Mouse (Mus musculus) ovary, postnatal 10 days (tissue): ENCODE results near the gene Trabd2b.

ENCODE experiments used
- DNase-seq: peaks from one replicate; pipeline ENCODE4 v3.0.0; 2022; ENCODE audit warnings: low spot score

The Trabd2b gene

DNA sequence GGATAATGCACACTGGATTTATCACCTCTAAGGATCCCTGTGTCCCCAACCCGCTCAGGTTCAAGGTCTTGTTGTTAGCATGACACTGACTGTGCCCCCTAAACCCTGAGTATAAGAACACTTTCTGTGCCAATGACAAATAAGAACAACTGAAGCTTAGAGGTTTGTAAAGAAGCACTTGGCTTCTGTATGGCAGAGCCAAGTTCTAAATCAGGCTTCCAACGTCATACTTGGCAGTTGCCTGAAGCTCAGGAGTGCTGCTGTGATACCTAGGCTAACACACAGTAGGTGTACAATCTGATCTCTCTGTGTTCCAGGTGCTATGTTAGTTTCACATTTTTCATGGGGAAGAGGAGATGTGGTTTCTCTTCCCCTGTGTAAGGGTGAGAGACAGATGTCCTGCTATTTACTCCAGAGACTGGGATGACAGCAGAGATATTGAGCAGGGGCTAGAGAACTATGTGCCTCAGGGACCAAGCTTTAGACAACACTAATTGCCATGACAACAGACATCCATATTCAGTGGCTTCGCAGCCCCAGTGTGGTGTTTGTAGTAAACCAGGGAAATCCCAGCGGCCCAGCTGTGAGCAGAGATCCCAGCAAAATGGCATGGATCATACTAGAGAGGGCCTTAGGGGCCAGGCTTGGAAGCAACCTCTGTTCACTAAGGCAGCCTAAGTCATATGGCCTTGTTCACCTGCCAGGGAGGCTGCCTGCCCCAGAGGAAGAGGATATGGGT, 89.3 kb downstream of the Trabd2b start:
- no peak for DNase-seq

DNA sequence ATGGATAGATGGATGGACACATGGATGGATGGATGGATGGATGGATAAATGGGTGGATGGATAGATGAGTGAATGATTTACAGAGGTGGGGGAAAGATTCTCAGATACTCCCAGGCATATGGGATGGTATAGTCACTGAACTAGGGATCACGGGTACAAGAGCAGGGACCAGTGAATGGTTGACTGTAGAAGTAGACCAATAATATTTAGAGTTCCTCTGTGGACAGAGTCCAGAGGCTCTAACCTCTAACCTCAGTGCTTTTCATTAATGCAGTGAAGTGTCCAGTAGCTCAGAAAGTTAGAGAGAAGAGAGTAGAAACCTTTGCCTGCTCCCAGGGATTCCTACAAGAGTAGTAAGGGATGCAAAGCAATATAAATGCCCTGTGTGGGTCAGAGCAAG, 93.1 kb downstream of the Trabd2b start:
- no peak for DNase-seq

DNA sequence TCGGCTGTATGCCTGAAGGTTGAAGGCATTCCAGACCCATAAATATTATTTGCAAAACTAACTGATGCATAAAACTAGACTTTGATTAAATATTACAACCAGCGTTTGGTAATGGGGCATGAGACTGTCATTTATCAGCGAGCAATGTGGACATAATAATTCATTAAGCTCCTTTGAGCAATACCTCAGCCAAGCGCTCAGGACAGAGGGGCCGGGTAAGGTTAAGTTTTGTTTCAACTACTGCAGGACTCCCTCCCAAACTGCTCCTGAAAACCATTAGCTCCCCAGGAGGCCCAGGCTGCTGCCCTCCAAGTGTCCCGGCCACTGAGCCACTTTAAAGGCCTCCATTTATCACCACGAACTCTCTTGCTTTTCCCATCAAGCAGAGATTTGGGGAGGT, 93.8 kb downstream of the Trabd2b start:
- DNase-seq, result no peak

DNA sequence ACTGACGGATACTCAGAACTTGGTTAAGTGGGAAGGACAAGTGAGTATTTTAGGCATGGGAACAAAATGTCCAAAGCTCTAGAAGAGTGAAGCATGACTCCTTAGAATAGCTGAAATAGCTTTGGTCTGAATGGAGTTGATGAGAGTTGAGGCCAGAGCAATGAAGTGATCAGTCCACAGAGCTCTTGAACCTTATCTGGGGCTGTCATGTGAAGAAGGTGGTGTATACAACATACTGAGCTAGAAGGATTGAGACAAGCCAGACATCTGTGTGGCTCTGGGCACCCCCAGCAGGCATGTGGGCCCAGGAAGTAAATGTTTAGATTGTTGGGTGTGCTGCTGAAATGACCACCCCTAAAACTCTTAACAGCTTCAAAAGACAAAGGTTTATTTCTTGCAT, 94.5 kb downstream of the Trabd2b start:
- no peak for DNase-seq

DNA sequence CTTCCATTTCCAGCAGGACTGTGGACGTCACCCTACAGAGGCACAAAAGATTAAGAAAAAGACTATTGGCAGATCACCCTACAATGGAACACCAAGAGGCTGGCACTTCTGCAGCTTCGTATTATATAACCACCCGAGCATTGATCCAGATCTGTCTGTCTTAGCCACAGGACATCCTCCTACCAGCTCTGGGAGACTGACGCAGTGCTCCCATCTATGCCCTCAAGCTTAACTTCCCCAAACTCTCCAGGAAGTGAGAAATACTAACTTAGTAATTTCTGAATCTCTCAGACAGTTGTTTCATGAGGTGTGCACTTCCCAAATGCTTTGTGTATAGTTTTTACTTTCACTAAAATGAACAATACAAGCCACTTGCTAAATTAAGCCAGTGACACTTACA, 95.1 kb downstream of the Trabd2b start:
- DNase-seq, result no peak

DNA sequence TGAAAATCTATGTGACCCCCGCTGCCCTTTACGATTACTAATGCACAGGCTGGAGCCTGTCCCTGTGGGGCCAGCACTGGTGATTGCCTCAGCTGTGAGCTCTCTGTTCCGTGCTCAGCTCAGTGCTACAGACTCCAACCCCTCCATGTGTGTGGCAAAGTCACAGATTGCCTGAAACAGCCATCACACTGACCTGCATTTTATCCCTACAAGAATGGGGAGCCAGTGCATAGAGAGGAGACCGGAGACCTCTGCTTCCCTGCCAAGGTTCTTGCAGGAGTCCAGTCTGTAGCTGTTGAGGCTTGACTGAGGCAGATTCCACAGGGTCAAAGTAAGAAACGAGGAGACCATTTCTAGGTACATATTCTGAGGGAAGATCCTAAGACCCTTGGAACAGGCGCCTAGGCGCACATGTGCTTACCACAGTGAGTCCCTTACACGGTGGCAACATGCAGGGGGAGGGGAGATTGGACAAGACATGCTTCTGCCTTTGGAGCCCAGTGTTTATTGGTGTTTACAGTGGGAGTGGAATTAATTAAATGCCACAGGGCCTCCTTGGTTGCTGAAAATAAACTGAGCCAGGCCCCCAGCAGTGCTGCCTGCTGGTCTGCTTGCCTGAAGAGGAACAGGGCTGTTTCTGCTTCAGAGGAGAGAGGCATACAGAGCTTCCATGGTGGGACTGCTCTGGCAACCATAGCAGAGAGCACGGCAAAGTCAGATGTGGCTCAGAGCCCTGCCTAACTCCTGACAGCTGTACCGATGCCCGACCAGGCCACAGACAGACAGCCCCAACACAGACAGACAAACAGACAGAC, 97.9 kb downstream of the Trabd2b start:
- no peak for DNase-seq

DNA sequence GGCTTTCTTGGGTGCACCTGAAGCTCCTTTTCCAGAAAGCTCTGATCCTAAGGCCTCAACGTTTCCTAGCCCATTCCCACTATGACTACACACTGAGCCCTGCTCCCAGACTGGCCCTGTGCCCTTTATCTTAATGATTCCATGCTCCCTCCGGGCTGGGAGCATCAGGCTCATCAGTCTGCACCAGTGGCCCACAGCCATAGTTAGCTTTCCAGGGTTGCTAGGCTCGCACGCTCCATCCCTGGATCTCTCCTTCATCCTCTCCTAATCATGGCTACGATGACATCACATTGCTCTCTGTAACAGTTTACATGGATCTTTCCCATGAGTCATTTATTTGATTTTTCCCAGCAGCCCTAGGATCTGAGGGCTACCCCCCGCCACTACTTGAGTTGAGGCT, 103.1 kb downstream of the Trabd2b start:
- no peak for DNase-seq

DNA sequence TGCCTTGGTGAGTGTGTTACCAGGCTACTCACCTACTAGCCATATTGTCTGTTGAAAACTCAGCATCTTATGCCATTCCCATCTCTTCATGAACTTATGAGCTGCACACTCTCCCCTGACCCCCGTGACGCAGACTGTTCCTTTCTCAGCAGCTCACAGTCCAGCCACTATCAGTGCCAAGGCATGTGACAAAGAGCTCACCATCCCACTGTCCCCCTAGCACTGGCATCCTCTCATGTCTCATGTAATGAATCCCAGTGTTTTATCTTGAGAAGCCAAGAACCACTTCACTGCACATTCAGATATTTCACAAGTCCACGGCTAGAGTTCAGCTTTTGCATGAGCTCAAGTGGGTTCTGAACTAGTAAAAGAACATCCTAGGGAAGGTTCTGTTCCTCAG, 105.1 kb downstream of the Trabd2b start:
- DNase-seq, result no peak

DNA sequence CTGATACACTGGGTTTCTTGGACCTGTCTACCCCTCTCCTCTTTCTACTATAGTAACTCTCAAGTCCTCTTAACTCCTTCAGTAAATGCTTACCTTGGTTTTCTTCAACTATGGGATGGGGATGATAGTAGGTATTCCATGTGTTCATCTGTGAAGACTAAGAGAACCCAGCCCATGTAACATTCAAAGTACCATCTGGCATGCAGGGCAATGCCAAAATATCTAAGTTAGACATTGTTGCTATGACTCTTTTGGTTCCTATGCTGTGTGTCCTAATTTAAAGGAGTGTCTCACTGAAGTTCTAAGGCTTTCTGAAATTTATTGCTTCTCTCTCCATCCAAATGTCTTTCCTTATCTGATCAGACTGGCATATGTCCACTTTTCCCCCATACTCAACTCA, 106.6 kb downstream of the Trabd2b start:
- DNase-seq, result no peak

DNA sequence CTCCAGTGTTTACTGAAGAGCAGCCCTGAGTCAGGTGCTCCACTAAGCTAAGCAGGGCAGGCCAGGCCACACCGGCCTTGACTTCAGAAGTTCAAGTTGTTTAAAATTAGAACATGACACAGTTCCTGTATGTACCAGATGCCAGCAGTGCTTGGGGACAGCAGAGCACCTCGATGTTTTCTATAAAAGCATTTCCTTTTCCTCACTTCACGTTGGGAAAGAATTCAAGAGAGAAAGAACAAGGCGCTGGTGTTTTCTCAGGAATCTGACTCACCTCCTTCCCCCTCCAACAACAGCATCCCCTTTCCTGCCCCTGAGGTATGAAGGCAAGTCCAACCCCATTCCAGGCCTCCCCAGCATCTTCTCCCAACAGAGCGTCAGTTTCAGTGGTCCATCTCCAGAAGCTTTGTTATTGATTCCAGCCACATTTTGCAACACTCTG, 108.8 kb downstream of the Trabd2b start:
- no peak for DNase-seq

DNA sequence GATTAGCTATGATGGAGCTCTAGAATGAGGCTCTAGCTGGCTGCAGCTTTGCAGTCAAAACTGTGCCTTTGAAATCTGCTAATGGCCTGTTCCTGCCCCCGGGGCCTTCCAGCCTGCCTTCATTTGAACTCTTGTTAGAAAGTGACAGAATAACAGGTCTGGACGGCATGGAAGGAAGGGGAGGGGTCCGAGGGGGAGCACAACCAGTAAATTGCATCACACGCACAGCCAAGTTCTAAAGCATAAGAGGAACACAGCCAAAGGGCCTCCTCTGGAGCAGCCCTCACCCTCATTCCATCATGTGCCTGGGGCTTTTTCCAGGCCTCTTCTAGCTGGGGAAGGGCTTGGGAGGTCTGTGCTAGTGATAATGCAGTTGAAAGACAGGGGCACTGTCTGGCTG, 110.1 kb downstream of the Trabd2b start:
- DNase-seq, result no peak

DNA sequence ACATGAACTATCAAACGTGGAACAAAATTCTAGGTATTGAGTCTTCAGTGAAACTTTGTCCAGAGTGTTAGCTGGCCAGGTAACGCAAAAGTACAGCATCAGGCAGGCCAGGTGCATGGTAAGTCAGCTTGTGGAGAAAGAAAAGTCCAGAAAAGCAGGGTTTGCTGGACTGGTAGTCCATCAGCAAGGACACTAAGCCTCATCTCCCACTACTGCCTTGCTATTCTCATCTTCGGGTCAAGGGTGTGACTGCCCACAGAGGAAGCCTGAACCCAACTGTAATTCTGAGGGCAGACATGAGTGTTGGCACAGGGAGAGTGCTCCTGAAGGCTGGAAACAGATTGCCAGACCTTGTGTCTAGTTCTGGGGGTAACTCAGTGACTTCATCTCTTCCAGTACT, 111.5 kb downstream of the Trabd2b start:
- no peak for DNase-seq

DNA sequence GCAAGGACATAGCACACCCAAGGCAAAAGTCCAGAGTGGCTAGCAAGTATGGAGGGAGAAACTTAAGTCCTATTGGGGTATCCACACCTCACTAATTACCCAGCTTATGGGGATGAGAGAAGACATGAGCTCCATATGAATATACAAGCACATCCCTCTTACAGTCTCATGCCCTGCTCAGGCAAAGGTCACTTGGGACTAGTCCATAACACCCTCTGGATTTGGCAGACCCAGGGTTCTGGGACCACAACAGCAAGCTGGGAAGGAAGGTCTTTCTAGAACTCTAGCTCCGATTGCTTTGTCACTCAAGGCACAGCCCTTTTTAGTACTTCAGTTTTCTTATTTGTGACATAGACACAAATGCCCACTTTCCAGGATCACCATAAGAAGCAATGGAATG, 112.0 kb downstream of the Trabd2b start:
- DNase-seq, result no peak

DNA sequence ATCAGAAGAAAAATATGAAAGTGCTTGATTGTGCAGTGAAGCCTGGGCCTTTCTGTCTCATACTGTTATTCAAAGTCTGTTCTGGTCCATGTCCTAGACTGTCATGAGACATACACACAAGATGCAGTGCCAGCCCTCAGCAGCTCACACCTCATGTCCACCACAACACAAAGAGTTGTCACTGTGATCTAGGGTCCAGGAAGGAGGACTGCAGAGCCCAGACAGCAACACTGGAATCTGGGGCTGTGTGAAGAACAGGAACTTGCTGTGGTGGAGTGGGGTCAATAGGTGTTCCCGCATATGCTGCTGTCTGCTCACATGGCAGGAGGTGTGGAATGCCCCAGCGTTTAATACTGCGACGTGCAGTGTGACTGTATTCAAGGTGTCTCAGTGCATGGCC, 112.8 kb downstream of the Trabd2b start:
- no peak for DNase-seq

DNA sequence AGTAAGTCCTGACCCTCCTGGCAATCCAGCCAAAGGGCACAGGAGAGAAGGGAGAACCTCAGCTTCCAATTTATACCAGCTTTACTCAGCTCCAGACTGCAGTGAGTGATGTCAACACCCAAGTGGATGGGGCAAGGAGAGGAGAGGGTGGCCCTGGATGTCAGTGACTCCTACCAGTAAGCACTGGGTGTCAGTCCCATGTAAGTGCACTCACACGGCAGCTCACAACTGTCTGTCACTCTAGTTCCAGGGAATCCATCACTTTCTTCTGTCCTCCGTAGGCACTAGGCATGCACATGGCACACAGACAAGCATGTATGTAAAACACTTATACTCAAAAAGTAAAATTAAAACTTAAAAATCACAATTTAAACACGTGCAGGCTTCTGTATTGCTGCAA, 113.4 kb downstream of the Trabd2b start:
- no peak for DNase-seq

DNA sequence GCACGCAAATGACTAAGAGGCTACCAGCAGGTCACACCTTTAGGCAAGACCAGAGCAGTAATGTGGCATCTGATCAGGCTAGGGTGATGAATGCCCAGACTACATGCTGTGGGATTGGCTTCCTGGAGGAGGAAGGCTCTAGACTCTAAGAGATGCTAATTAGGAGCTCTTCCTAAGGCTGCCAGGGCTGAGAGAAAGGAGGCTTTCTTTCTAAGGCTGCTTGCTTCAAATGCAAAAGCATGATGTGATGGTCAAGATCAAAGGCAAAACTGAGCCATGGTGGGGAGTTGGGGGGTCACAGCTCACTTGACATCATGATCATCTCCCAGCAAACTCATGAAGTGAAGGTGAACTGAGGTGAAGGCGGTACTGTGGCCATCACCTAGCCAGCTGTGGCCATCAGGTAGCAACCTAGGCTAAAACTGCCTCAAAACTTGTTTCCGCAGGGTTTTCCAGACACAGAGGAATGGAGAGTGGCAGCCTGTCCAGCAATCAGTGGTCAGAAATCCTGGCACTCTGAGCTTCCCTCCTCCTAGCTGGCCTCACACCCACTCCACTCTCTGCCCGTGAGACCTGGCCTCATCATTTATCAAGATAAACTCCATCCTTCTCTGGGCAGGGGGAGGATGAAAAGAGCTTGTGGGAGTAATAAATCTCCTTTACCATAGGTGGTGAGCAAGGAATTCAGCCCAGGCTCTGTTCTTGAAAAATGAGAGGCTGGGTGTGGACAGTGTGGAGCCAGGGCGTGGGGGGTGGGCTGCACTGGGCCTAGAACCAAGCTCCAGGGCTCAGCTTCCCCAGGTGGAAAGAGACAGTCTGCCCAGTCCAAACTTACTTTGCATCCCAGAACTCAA, 117.0 kb downstream of the Trabd2b start:
- no peak for DNase-seq

DNA sequence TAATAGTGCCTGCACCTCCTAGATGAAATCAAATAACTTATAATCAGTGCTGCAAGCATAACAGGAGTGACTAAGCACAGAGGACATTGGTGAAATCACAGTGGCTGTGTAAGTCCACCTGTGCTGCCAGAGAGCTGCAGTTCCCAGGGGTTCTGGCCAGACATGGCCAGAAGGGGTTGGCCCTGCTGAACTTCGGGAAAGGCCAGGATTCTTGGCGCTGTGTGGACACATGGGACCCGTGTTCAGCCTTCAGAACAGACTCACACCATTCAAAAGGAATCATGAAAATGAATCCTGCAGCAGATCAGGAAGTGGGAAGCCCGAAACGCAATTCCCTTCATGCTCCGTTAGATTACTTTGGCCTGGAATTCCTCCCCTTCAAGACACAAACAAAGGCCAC, 125.1 kb downstream of the Trabd2b start:
- no peak for DNase-seq

DNA sequence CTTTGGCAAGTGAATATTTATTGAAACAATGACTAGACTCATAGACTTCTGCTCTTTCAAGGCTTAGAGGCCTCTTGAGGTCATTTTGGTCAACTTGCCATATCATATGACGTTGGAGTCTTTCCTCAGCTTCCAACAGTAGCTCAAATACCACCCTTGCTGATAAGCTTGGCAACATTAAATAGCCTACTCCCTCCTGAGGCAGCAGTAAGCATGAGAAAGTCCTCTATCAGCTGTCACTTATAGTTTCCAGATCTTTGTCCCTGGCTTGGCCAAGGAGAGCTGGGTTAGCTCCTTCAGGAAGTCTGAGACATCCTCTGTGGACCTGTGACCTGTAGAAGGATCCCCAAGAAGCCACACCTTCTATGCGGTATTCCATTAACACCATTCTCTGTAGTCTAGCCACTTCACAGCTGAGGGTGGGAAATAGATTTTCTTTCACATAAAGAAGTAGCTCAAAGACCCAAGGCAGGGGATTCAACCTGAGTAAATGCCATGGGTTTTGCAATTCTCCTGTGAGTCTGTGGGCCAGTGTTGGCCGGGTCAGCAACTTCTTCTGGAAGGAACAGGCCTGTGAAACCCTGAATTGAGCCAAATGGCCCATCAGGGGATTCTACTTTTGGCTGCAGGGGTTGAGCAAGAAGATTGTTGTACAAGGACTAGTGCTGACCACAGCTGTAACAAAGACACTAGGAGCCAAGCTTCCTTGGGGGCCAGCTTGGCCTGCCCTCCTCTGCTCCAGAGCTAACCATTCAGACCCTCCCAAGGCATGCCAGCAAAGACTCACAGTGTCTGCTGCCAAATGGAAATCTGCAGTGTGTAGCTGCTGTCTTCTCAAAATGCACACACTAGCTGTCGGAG, 127.6 kb downstream of the Trabd2b start:
- DNase-seq, result no peak

DNA sequence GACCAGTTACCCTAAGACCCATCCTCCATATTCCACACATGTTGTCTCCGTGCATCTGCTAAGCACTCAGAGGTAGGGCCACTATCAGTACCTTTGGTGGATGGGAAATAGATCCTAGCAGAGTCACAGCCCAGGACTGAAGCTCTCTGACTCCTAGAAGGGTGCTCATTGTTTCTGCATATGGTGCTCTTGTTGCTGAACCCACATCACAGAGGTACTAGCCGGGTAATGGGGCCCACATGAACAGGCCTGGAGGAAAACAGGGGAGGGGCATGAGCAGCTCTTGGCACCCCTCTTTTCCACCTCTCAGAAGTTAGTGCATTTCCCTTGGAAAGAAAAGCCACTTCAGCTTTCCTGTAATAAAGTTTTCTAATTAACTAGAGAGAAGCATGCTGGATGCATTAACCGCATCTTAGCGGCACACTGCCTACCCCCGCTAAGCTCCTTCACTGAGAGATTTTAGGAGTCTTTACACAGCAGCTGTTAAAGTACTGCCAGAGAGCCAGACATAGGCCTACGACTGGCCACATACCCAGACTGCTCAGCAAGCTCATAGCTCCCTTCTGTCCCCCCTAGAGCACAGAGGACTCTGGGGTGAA, 131.0 kb downstream of the Trabd2b start:
- DNase-seq, result no peak

DNA sequence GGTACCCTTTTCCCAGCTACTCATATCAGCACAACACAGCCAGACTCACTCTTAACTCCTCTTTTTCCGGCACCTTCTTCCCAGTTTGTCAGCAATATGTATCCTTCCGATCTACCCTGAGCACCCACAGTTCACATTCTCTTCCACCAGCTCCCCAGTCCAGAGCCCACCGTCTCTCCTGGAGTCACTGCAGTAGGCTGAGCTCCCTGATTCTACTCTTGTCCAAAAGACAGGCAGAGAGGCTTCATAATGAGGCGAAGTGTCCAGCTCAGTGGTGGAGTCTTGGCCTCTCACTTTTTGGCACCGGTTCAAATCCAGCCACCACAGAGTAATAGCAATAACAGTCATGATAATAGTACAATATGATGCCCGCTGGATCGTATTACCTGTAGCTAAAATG, 133.5 kb downstream of the Trabd2b start:
- DNase-seq, result no peak

DNA sequence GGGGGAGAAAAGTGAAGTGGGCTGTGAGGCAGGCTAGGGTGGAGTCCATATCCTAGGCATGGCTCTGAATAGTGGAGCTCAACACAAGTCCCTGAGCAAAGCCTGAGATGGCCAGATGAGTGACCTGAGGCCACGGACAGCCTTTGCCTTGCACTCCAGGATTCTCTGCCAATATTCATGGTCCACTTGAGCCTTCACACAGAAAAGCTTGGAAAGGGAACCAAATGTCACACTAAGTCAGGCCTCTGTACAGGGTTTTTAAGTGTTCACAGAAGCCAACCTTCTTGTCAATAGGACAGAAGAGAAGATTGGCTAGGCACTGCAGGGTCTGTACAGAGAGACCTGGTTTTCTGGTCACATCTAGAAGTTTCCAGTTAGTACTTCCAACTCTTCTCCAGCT, 134.7 kb downstream of the Trabd2b start:
- DNase-seq, result no peak
